Mouse (Mus musculus): ENCODE measurements around the gene Eps15l1. TPM values are rescaled to one million over a fixed set of nuclear protein-coding genes. Genes with fewer than 3 reads are reported as not detected.

The Eps15l1 gene
- polyA plus RNA-seq, 1 experiment from 2014 or later: 73.4 TPM

GRCm38 (mm10) chr8:72336273-72336672, 85.0 kb downstream of the Eps15l1 start:
- DNase-seq (ENCODE audit: low spot score) (no peak), ATAC-seq (ENCODE audit: low FRiP score) (no peak)
- H3K9ac ChIP-seq (ENCODE audit: low read depth, low read length): no peak overlapping the region
- no peak overlapping the region for H3K4me2 ChIP-seq (replicated peaks; ENCODE audit: low read depth, low read length)
- WGBS: 91% methylated on average over 2 of the region's 2 CpGs
- peaks cover 2% of the 10 kb centered on the region; the same call in 1 of the 2 replicates for H3K36me3 ChIP-seq (ENCODE audit: control insufficient read depth, insufficient read depth, low read length)
- H3K27me3 ChIP-seq (ENCODE audit: control insufficient read depth, insufficient read depth, low read length): no peaks in the 10 kb centered on the region
- no peak overlapping the region for H3K4me3 ChIP-seq (ENCODE audit: low read depth, low read length)
- no peaks in the 10 kb centered on the region for H3K4me1 ChIP-seq (replicated peaks; ENCODE audit: control insufficient read depth, insufficient read depth, low read length)
- no peaks in the 10 kb centered on the region for H3K9me3 ChIP-seq (ENCODE audit: control insufficient read depth, low read length)
- no peak overlapping the region for H3K27ac ChIP-seq (ENCODE audit: low read depth, low read length)

DNA sequence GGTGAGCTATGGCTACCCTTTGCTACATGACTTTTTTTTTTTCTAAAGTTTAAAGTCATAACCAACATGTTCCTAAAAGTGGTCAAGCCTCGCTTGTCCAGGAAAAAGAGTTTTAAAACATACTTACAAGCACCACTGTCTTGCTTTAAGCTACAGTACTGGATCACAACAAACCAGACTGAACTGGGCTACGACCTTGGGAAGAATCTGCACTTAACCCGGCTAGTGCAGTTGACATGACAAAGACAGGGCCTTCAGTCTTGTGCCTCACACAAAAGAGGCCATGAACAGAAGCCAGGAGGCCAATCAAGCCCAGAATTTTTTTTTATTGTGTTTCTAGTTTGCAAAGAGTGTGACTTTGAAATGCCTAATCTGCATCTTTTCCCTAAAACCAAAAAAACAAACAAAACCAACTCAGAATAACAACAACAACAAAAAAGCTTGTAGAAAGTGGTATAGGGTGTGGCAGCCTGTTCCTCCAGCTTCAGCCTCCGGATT, 87.1 kb downstream of the Eps15l1 start:
- WGBS: 79% methylated on average over 4 of the region's 4 CpGs
- Histone ChIP-seq H3K9ac (ENCODE audit: low read depth, low read length) (no peak overlapping the region), H3K9me3 (ENCODE audit: control insufficient read depth, low read length) (no peaks in the 10 kb centered on the region), H3K4me3 (ENCODE audit: low read depth, low read length) (no peak overlapping the region), H3K4me1 (replicated peaks; ENCODE audit: control insufficient read depth, insufficient read depth, low read length) (no peaks in the 10 kb centered on the region), H3K27me3 (ENCODE audit: control insufficient read depth, insufficient read depth, low read length) (no peaks in the 10 kb centered on the region), H3K27ac (ENCODE audit: low read depth, low read length) (no peak overlapping the region), H3K36me3 (ENCODE audit: control insufficient read depth, insufficient read depth, low read length) (no peaks in the 10 kb centered on the region), H3K4me2 (replicated peaks; ENCODE audit: low read depth, low read length) (no peak overlapping the region)
- ATAC-seq (ENCODE audit: low FRiP score) (no peak), DNase-seq (ENCODE audit: low spot score) (no peak)

DNA sequence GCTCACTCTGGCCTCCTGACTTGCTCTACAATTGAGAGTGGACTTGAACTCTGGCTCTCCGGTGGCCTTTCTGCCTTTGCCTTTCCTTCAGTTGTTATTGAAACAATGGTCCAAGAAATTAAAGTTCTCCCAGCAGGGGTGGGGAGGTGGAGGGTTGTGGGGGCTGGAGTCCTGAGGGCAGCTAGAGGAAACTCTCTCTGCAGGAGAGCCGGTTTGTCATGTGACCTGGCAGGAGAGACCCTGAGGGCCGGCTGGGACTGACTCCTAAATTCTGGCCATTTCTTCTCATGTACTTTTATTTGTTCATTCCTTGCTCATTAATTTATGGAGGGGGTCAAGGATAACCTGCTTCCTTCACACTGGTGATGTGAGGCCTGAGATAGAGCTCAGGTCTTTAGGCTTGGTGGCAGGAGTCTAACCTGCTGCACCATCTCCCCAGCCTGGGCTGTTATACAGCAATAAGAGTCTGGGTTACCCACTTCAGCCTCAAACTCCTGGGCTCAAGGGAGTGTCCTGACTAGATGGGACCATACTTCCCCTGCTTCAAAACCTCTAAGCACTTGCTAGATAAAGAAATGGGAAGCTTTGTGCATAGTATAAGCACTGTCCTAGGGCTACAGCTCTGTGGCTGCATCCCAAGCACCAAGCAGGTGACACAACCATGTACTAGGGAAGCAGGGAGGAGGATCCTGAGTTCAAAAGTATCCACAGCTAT, 87.7 kb downstream of the Eps15l1 start:
- 41% methylated on average over 3 of the region's 3 CpGs for WGBS
- Histone ChIP-seq H3K27ac (ENCODE audit: low read depth, low read length) (no peak overlapping the region), H3K4me1 (replicated peaks; ENCODE audit: control insufficient read depth, insufficient read depth, low read length) (no peaks in the 10 kb centered on the region), H3K36me3 (ENCODE audit: control insufficient read depth, insufficient read depth, low read length) (no peaks in the 10 kb centered on the region), H3K9ac (ENCODE audit: low read depth, low read length) (no peak overlapping the region), H3K4me2 (replicated peaks; ENCODE audit: low read depth, low read length) (no peak overlapping the region), H3K27me3 (ENCODE audit: control insufficient read depth, insufficient read depth, low read length) (no peaks in the 10 kb centered on the region), H3K4me3 (ENCODE audit: low read depth, low read length) (no peak overlapping the region), H3K9me3 (ENCODE audit: control insufficient read depth, low read length) (no peaks in the 10 kb centered on the region)
- DNase-seq (ENCODE audit: low spot score) (no peak), ATAC-seq (ENCODE audit: low FRiP score) (no peak)

GRCm38 (mm10) chr8:72331631-72332030, 89.6 kb downstream of the Eps15l1 start:
- no peaks in the 10 kb centered on the region for H3K4me1 ChIP-seq (replicated peaks; ENCODE audit: control insufficient read depth, insufficient read depth, low read length)
- no peaks in the 10 kb centered on the region for H3K36me3 ChIP-seq (ENCODE audit: control insufficient read depth, insufficient read depth, low read length)
- DNase-seq (ENCODE audit: low spot score) (no peak), ATAC-seq (ENCODE audit: low FRiP score) (no peak)
- no peak overlapping the region for H3K9ac ChIP-seq (ENCODE audit: low read depth, low read length)
- no peaks in the 10 kb centered on the region for H3K9me3 ChIP-seq (ENCODE audit: control insufficient read depth, low read length)
- H3K4me2 ChIP-seq (replicated peaks; ENCODE audit: low read depth, low read length): no peak overlapping the region
- H3K27ac ChIP-seq (ENCODE audit: low read depth, low read length): no peak overlapping the region
- WGBS: 92% methylated on average over 4 of the region's 4 CpGs
- no peak overlapping the region for H3K4me3 ChIP-seq (ENCODE audit: low read depth, low read length)
- H3K27me3 ChIP-seq (ENCODE audit: control insufficient read depth, insufficient read depth, low read length): no peaks in the 10 kb centered on the region

- H3K36me3 ChIP-seq (ENCODE audit: control insufficient read depth, insufficient read depth, low read length): no peaks in the 10 kb centered on the region
- H3K27ac ChIP-seq (ENCODE audit: low read depth, low read length): no peak overlapping the region
- DNase-seq (ENCODE audit: low spot score) (no peak), ATAC-seq (ENCODE audit: low FRiP score) (no peak)
- no peak overlapping the region for H3K4me3 ChIP-seq (ENCODE audit: low read depth, low read length)
- H3K4me1 ChIP-seq (replicated peaks; ENCODE audit: control insufficient read depth, insufficient read depth, low read length): no peaks in the 10 kb centered on the region
- H3K9ac ChIP-seq (ENCODE audit: low read depth, low read length): no peak overlapping the region
- H3K4me2 ChIP-seq (replicated peaks; ENCODE audit: low read depth, low read length): no peak overlapping the region
- 84% methylated on average over 6 of the region's 6 CpGs for WGBS
- H3K9me3 ChIP-seq (ENCODE audit: control insufficient read depth, low read length): no peaks in the 10 kb centered on the region
- no peaks in the 10 kb centered on the region for H3K27me3 ChIP-seq (ENCODE audit: control insufficient read depth, insufficient read depth, low read length)
Measured at GRCm38 (mm10) chr8:72330806-72331516, 90.3 kb downstream of the Eps15l1 start.

- H3K4me3 ChIP-seq (ENCODE audit: low read depth, low read length): no peak overlapping the region
- H3K27me3 ChIP-seq (ENCODE audit: control insufficient read depth, insufficient read depth, low read length): no peaks in the 10 kb centered on the region
- no peaks in the 10 kb centered on the region for H3K9me3 ChIP-seq (ENCODE audit: control insufficient read depth, low read length)
- H3K4me2 ChIP-seq (replicated peaks; ENCODE audit: low read depth, low read length): no peak overlapping the region
- H3K4me1 ChIP-seq (replicated peaks; ENCODE audit: control insufficient read depth, insufficient read depth, low read length): no peaks in the 10 kb centered on the region
- WGBS: 89% methylated on average over 3 of the region's 3 CpGs
- no peak overlapping the region for H3K27ac ChIP-seq (ENCODE audit: low read depth, low read length)
- ATAC-seq (ENCODE audit: low FRiP score): no peak
- no peak for DNase-seq (ENCODE audit: low spot score)
- no peaks in the 10 kb centered on the region for H3K36me3 ChIP-seq (ENCODE audit: control insufficient read depth, insufficient read depth, low read length)
- no peak overlapping the region for H3K9ac ChIP-seq (ENCODE audit: low read depth, low read length)
Measured at GRCm38 (mm10) chr8:72329116-72329515, 92.1 kb downstream of the Eps15l1 start.

GRCm38 (mm10) chr8:72324708-72325107, 96.6 kb downstream of the Eps15l1 start:
- Histone ChIP-seq H3K27me3 (ENCODE audit: control insufficient read depth, insufficient read depth, low read length) (peaks cover 21% of the 10 kb centered on the region), H3K4me1 (replicated peaks; ENCODE audit: control insufficient read depth, insufficient read depth, low read length) (0 out of 2 replicates have a peak, but pooled peaks cover 5% of the 10 kb centered on the region), H3K9me3 (ENCODE audit: control insufficient read depth, low read length) (no peaks in the 10 kb centered on the region), H3K4me2 (replicated peaks; ENCODE audit: low read depth, low read length) (no peak overlapping the region), H3K27ac (ENCODE audit: low read depth, low read length) (no peak overlapping the region), H3K9ac (ENCODE audit: low read depth, low read length) (no peak overlapping the region), H3K4me3 (ENCODE audit: low read depth, low read length) (no peak overlapping the region), H3K36me3 (ENCODE audit: control insufficient read depth, insufficient read depth, low read length) (no peaks in the 10 kb centered on the region)
- ATAC-seq (ENCODE audit: low FRiP score): no peak
- DNase-seq (ENCODE audit: low spot score): no peak
- WGBS: 80% methylated on average over 2 of the region's 2 CpGs

DNA sequence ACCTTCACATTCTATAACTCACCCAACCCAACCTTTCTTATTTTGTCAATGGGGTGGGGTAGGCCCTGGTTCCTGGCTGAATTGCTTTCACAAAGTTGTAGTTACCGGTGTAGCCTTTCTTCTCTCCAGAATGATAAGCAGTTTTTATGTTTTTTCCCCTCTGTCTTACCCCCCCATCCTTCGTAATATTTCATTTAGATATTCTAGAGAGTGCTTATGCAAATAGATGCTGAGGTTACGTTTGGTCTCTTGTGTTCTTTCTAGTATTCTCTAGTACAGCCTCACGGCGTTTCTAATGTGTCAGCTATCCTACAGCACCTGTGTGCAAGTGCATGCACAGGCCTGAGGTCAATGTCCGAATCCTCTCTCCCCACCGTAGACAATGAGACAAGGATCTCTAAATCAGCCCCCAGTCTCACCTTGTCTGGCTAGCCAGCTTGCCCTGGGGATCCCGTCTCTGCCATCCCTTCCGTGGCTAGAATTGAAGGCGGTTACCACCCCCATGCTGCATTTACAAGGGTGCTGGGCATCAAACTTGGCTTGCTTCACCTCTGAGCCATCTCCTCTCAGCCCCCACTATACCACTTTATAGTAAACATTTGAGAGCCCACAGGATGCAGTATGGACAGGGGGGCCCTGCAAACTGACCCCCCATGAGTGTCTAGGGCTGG, 97.1 kb downstream of the Eps15l1 start:
- Histone ChIP-seq H3K9me3 (ENCODE audit: control insufficient read depth, low read length) (no peaks in the 10 kb centered on the region), H3K4me2 (replicated peaks; ENCODE audit: low read depth, low read length) (no peak overlapping the region), H3K4me3 (ENCODE audit: low read depth, low read length) (no peak overlapping the region), H3K9ac (ENCODE audit: low read depth, low read length) (no peak overlapping the region), H3K36me3 (ENCODE audit: control insufficient read depth, insufficient read depth, low read length) (no peaks in the 10 kb centered on the region), H3K27ac (ENCODE audit: low read depth, low read length) (no peak overlapping the region), H3K4me1 (replicated peaks; ENCODE audit: control insufficient read depth, insufficient read depth, low read length) (0 out of 2 replicates have a peak, but pooled peaks cover 5% of the 10 kb centered on the region), H3K27me3 (ENCODE audit: control insufficient read depth, insufficient read depth, low read length) (peaks cover 26% of the 10 kb centered on the region)
- WGBS: 84% methylated on average over 10 of the region's 10 CpGs
- no peak for DNase-seq (ENCODE audit: low spot score)
- ATAC-seq (ENCODE audit: low FRiP score): no peak

Data from hindbrain, embryonic 11.5 days (tissue).